Mouse (Mus musculus): ENCODE measurements at regions not wholly inside any gene's neighbourhood (a gene's known extent, or its start where the extent isn't known, plus 50 kb on each side); places are given as distances from the start of the nearest gene placed in this dataset.

DNA sequence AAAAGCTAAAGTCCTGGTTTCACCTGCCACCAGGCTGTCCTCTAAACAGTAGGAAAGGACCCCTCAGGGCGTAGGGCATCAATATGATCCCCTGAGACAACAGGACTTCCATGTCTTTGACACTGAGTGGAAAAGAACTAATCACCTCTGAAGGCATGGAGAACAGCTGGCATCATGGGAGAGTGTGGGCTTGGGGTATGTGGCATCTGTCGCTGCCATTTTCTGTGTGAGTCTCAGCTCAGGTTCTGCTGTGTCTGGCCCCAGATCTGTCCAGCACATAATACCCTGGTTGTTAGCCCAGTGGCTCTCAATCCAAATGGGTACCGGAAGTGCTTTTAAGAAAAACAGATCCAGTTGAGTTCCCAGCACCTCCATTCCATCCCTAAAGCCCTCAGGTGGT, 101.3 kb downstream of the Ephb3 start:
- TF ChIP-seq USF1 (IDR thresholded peaks at IDR 0.05; ENCODE audit: low read depth, low read length) (no peak), TBP (conservative IDR thresholded peaks at IDR 0.05; ENCODE audit: low read depth, low read length) (no peak), CTCF (conservative IDR thresholded peaks at IDR 0.05 in 1 of 2, IDR thresholded peaks at IDR 0.05 in 1 of 2; ENCODE audit: low read depth in 2 of 2, low read length in 2 of 2) (no peak), POLR2A (IDR thresholded peaks at IDR 0.05; ENCODE audit: low read depth, low read length) (no peak), HCFC1 (IDR thresholded peaks at IDR 0.05; ENCODE audit: low read depth, low read length) (no peak), GABPA (IDR thresholded peaks at IDR 0.05; ENCODE audit: insufficient replicate concordance, low read depth, low read length) (no peak), MAZ (IDR thresholded peaks at IDR 0.05; ENCODE audit: low read depth, low read length) (no peak), JUND (conservative IDR thresholded peaks at IDR 0.05; ENCODE audit: low read depth, low read length) (no peak), USF2 (conservative IDR thresholded peaks at IDR 0.05; ENCODE audit: low read depth, low read length) (no peak)

Measured in CH12.LX (cell line).